Mouse (Mus musculus) cerebellum, adult 2 months (tissue): ENCODE data around the gene Zbtb20.

Source experiments
- CTCF ChIP-seq: fragments of 200-500 bp; IDR thresholded peaks from 2 replicates; pipeline ENCODE4 v1.5.1; 2011; ENCODE audit warnings: low read depth, mild to moderate bottlenecking, control low read depth, low read length, moderate library complexity, borderline replicate concordance; ENCODE audit not compliant: insufficient read depth
- POLR2A ChIP-seq: fragments of 200-500 bp; IDR thresholded peaks from 2 replicates; pipeline ENCODE4 v1.6.1; 2011; ENCODE audit warnings: low read length, control low read depth, borderline replicate concordance; ENCODE audit not compliant: insufficient read depth

DNA sequence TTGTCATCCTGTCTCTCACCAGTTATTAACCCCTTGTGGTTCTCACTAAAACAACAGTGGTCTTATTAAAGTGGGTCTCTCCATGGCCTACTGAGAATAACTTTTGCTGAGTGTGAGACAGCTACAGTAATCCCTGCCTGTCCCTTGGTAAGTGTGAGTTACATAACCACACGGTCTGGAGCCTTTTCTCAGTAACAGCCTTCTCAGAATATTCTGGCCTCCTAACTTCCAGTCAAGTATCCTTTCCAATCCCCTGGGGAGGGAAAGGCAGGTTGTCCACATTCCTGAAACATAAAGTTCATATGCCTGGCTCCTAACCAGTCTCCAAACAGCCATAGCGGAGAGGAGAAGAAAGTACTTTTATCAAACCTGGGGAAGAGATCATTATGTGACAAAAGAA, 644.6 kb downstream of the Zbtb20 start:
- TF ChIP-seq CTCF (no peak), POLR2A (no peak)
